Mouse (Mus musculus) brown adipose tissue, adult 24 weeks (tissue): ENCODE results near the gene Gm7233. TPM values are rescaled to one million over a fixed set of nuclear protein-coding genes. Genes with fewer than 3 reads are reported as not detected.
"Not testable (repeated sequence)": the region's sequence is repeated elsewhere in the genome, so short reads cannot be mapped to it uniquely, and the experiment has no call there.

ENCODE experiments used
- H3K27ac ChIP-seq: fragments of 200-500 bp; replicated peaks from 2 replicates; pipeline ENCODE4 v1.5.1; 2012; ENCODE audit warnings: low read depth, mild to moderate bottlenecking, low read length
- H3K4me1 ChIP-seq: fragments of 200-500 bp; 2 replicates; pipeline ENCODE4 v1.6.1; 2012; ENCODE audit warnings: low read length, mixed read lengths; ENCODE audit not compliant: control insufficient read depth, insufficient read depth, insufficient read length
- H3K4me3 ChIP-seq: fragments of 200-500 bp; 2 replicates; pipeline ENCODE4 v1.5.1; 2012; ENCODE audit warnings: low read depth, mild to moderate bottlenecking, low read length, moderate library complexity; ENCODE audit not compliant: insufficient read depth
- polyA plus RNA-seq: library from polyadenylated mRNA; stranded (reverse); fragments of >200 nt; gene quantifications from 2 replicates; pipeline ENCODE4 v1.2.4, GENCODE M21; 2012; ENCODE audit not compliant: missing spikeins, insufficient read depth, insufficient read length

Gene Gm7233
- polyA plus RNA-seq = not detected in 2 replicates

DNA sequence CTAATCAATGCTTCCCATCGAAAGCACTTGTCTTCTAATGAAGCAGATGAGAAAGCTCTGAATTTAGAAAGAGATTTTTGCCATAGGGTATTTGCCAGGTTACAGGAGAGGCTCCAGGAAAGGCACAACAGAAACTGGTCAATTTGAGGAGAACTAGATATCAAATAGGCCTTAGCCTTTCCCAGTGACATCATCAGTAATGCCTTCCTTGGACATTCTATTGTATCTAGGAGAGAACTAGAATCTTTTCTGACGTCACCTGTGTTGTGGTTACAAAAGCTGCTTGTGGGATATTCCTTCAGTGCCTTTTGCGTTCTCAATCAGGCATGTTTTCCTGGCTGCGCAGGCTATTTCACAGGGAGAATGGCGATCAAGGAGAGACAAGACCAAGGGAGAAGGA, at the start of gene Gm7233:
TSS of gene Gm7233 (plus strand) at position 301 of the 400 bp plus-strand sequence.
- H3K4me3 ChIP-seq, H3K27ac ChIP-seq, H3K4me1 ChIP-seq: not testable (repeated sequence)

DNA sequence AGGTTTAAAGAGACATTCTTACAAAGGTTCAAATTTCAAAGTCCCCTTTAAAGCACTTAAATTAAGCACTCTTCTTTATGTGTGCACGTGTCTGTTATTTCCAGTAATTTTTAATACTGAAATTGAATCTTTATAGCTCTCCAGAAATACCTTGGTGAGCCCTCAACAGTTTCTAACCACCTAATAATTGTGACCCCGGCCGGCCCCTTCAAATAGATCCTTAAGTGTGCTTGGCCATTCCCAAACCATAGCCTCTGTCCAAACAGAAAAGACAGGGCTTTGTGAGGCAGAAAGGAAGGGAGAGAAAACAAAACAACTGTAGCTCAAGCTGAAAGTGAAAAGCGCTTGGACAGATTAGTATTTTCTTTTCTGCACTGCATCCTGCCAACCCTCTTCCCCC, 12.5 kb upstream of the Gm7233 start:
- not testable (repeated sequence) for H3K27ac ChIP-seq, H3K4me3 ChIP-seq, H3K4me1 ChIP-seq

DNA sequence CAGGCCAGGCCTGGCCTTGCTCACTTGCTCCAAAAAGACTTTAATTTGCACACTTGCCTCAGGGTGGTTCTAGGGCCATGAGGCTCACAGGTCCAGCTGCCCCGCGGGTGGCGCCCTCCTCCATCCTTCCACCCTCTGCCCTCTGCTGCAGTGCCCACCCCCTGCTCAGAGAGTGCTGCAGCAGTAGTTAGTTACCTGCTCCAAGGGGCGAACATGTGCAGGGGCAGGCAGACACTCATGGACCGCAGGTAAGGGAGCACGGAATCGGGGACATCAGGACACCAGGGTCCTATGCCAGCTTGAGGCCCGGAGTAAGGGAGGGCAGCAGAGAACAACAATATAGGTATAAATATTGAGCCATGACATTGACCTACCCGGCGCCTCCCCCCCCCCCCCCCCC, 11.7 kb upstream of the Gm7233 start:
- not testable (repeated sequence) for H3K4me1 ChIP-seq, H3K27ac ChIP-seq, H3K4me3 ChIP-seq

DNA sequence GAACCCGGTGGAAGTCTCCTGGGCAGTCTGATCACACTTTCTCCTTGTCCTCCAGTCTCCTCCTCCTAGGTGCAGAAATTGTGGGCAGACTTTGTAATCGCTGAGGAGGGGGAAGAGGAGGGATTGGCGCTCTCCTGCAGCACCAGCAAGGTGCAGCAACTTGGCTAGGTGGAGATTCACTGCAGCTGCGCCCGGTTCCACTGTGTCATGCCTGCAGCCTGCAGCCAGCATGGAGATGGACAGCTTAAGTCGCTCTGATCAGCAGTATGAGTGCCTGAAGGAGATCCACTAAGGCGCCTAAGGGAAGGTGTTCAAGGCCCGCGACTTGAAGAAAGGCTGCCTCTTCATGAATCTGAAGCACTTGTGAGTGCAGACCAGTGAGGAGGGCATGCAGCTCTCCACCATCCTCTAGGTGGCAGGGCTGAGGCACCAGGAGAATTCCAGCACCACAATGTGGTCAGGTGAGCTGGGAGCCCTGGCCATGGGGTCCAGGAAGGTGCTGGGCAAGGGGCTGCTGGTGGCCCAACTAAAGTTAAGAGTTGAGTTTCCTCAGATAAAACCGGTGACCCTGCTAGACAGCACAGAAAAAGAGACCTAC, 11.0 kb upstream of the Gm7233 start:
- not testable (repeated sequence) for H3K4me3 ChIP-seq, H3K4me1 ChIP-seq, H3K27ac ChIP-seq

DNA sequence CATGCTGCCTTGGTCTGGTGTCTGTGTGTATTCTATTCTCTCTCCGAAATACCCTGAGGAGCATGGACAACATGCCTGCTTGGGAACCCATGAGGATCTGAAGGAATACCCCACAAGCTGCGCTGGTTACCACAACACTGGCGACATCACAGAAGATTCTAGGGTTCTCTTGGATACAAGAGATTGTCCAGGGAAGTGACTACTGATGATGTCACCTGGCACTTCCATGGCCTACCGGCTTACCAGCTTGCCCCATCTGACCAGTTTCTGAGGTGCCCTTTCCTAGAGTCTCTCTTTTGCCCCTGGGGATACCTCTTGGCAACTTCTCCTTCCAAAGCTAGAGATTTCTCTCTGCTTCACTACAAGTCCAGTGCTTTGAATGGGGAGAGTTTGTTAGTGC, 55.5 kb downstream of the Gm7233 start, which contains the start of gene Gm8122:
TSS of gene Gm8122 (minus strand) at position 101 of the 400 bp plus-strand sequence.
- not testable (repeated sequence) for H3K27ac ChIP-seq, H3K4me1 ChIP-seq, H3K4me3 ChIP-seq

Other genes with a start within 250 kb of the Gm7233 start
- gene Gm8082, start 186.2 kb upstream of the Gm7233 start, polyA plus RNA-seq = not detected in 2 replicates
- gene Gm10376, start 164.2 kb upstream of the Gm7233 start, polyA plus RNA-seq = not detected in 2 replicates
- not detected in 2 replicates for gene Gm8094, start 103.2 kb upstream of the Gm7233 start, polyA plus RNA-seq
- gene Gm8104, start 79.3 kb upstream of the Gm7233 start, polyA plus RNA-seq = not detected in 2 replicates
- not detected in 2 replicates for gene Gm8122, start 55.4 kb downstream of the Gm7233 start, polyA plus RNA-seq
- gene Gm8126, start 78.8 kb downstream of the Gm7233 start, polyA plus RNA-seq = not detected in 2 replicates
- gene Gm9732, start 95.2 kb downstream of the Gm7233 start, polyA plus RNA-seq = not detected in 2 replicates
- not detected in 2 replicates for gene Gm8127, start 114.0 kb downstream of the Gm7233 start, polyA plus RNA-seq
- gene 1700001F09Rik, start 167.9 kb downstream of the Gm7233 start, polyA plus RNA-seq = not detected in 2 replicates
- gene Gm8138, start 236.5 kb downstream of the Gm7233 start, polyA plus RNA-seq = not detected in 2 replicates